Mouse (Mus musculus) kidney, adult 11 months (tissue): ENCODE data around the gene Cd27.

Experiments used
- DNase-seq: peaks from one replicate; pipeline ENCODE4 v3.0.0; 2022

Cd27 gene

GRCm38 (mm10) chr6:125244551-125244950 lies 7.7 kb upstream of the Cd27 start:
- no peak for DNase-seq

- no peak for DNase-seq
Measured at GRCm38 (mm10) chr6:125241566-125241965, 4.8 kb upstream of the Cd27 start.

GRCm38 (mm10) chr6:125240617-125241016 lies 3.8 kb upstream of the Cd27 start:
- DNase-seq = no peak

- no peak for DNase-seq
Measured at GRCm38 (mm10) chr6:125239547-125239946, 2.7 kb upstream of the Cd27 start.

- no peak for DNase-seq
Measured at GRCm38 (mm10) chr6:125238396-125238795, 1.6 kb upstream of the Cd27 start.

- DNase-seq = no peak
Measured at GRCm38 (mm10) chr6:125237421-125237820, 611 bp upstream of the Cd27 start.

GRCm38 (mm10) chr6:125236341-125236740 lies 469 bp downstream of the Cd27 start:
- DNase-seq = no peak

GRCm38 (mm10) chr6:125234520-125234828 lies 2.3 kb downstream of the Cd27 start:
- no peak for DNase-seq

GRCm38 (mm10) chr6:125233816-125234519 lies 2.8 kb downstream of the Cd27 start:
- DNase-seq = no peak

- no peak for DNase-seq
Measured at GRCm38 (mm10) chr6:125232516-125232915, 4.3 kb downstream of the Cd27 start.

GRCm38 (mm10) chr6:125232045-125232437 lies 4.8 kb downstream of the Cd27 start:
- DNase-seq = no peak

- DNase-seq = peak; percentile 51
Measured at GRCm38 (mm10) chr6:125231117-125232044, 5.4 kb downstream of the Cd27 start, which contains the start of gene Tapbpl. Gene Tapbpl, minus strand, starts transcription at chr6:125231860.

- no peak for DNase-seq
Measured at GRCm38 (mm10) chr6:125230571-125230970, 6.2 kb downstream of the Cd27 start.

- no peak for DNase-seq
Measured at GRCm38 (mm10) chr6:125225518-125226115, 11.2 kb downstream of the Cd27 start.

GRCm38 (mm10) chr6:125222577-125222976 lies 14.2 kb downstream of the Cd27 start:
- DNase-seq = no peak

- DNase-seq = no peak
Measured at GRCm38 (mm10) chr6:125222146-125222545, 14.7 kb downstream of the Cd27 start.

GRCm38 (mm10) chr6:125221115-125221745 lies 15.6 kb downstream of the Cd27 start:
- no peak for DNase-seq

- no peak for DNase-seq
Measured at GRCm38 (mm10) chr6:125218963-125219362, 17.8 kb downstream of the Cd27 start.

GRCm38 (mm10) chr6:125217899-125218298 lies 18.9 kb downstream of the Cd27 start:
- DNase-seq = no peak

GRCm38 (mm10) chr6:125216898-125217297 lies 19.9 kb downstream of the Cd27 start:
- DNase-seq = no peak

- peak; percentile 99 for DNase-seq
Measured at GRCm38 (mm10) chr6:125215148-125215954, 21.5 kb downstream of the Cd27 start, which contains the start of gene Vamp1. Gene Vamp1, plus strand, starts transcription at chr6:125215551.

GRCm38 (mm10) chr6:125213715-125214114 lies 23.1 kb downstream of the Cd27 start:
- no peak for DNase-seq
